Mouse (Mus musculus) stomach, embryonic 15.5 days (tissue): Measurements from ENCODE around the gene Gm49383. TPM values are rescaled to one million over a fixed set of nuclear protein-coding genes. Genes with fewer than 3 reads are reported as not detected.
A peak's percentile ranks its signal among the peaks of the same experiment; 100 is the strongest.
"Not testable (repeated sequence)": the region's sequence is repeated elsewhere in the genome, so short reads cannot be mapped to it uniquely, and the experiment has no call there.

Experiments used
- ATAC-seq: fragments of 200-750 bp; cut with Nextera tagmentation; 2 replicates; pipeline ENCODE4 v1.8.0; 2017; ENCODE audit warnings: low read depth, moderate number of reproducible peaks, moderate TSS enrichment; ENCODE audit not compliant: insufficient read depth, low FRiP score
- H3K27ac ChIP-seq: fragments of 300-500 bp; sonication (generic); 2 replicates; pipeline ENCODE4 v1.5.1; 2015; ENCODE audit warnings: mild to moderate bottlenecking, inconsistent platforms
- H3K27me3 ChIP-seq: fragments of 300-500 bp; sonication (generic); replicated peaks from 2 replicates; pipeline ENCODE4 v1.6.1; 2015; ENCODE audit warnings: inconsistent platforms
- H3K36me3 ChIP-seq: fragments of 300-500 bp; sonication (generic); 2 replicates; pipeline ENCODE4 v1.6.1; 2015; ENCODE audit warnings: inconsistent platforms
- H3K4me1 ChIP-seq: fragments of 300-500 bp; sonication (generic); 2 replicates; pipeline ENCODE4 v1.6.1; 2015; ENCODE audit warnings: inconsistent platforms
- H3K4me2 ChIP-seq: fragments of 300-500 bp; sonication (generic); 2 replicates; pipeline ENCODE4 v1.6.1; 2015; ENCODE audit warnings: mild to moderate bottlenecking, inconsistent platforms
- H3K4me3 ChIP-seq: fragments of 300-500 bp; sonication (generic); replicated peaks from 2 replicates; pipeline ENCODE4 v1.5.1; 2015; ENCODE audit warnings: inconsistent platforms
- H3K9ac ChIP-seq: fragments of 300-500 bp; sonication (generic); 2 replicates; pipeline ENCODE4 v1.6.1; 2015; ENCODE audit warnings: inconsistent platforms
- H3K9me3 ChIP-seq: fragments of 300-500 bp; sonication (generic); 2 replicates; pipeline ENCODE4 v1.6.1; 2016; ENCODE audit warnings: inconsistent platforms
- WGBS: fragments of 180-500 bp; shearing (Covaris S2); methylation state at CpG from one replicate; pipeline ENCODE4 v1.1.7; 2015; 5-methylcytosine and 5-hydroxymethylcytosine counted together
- polyA plus RNA-seq: library from polyadenylated mRNA; unstranded; fragments of >200 nt; fragmentation: Nextera tagmentation; extraction: Ambion mirVana; gene quantifications from 2 replicates; pipeline ENCODE4 v1.2.1, GENCODE M21; 2015

Gm49383 gene
- polyA plus RNA-seq, 1 experiment from 2014 or later: 26.4 TPM

- WGBS: 83% methylated on average over 3 of the region's 3 CpGs
- Histone ChIP-seq H3K36me3 (peaks cover 12% of the 10 kb centered on the region; the same call in 1 of the 2 replicates), H3K27me3 (no peaks in the 10 kb centered on the region), H3K4me3 (no peak overlapping the region), H3K4me2 (no peak overlapping the region), H3K27ac (no peak overlapping the region), H3K4me1 (no peaks in the 10 kb centered on the region), H3K9ac (no peak overlapping the region), H3K9me3 (no peaks in the 10 kb centered on the region)
- ATAC-seq: no peak
These were observed 19.4 kb downstream of the Gm49383 start for GRCm38 (mm10) chr12:69177526-69177925.

DNA sequence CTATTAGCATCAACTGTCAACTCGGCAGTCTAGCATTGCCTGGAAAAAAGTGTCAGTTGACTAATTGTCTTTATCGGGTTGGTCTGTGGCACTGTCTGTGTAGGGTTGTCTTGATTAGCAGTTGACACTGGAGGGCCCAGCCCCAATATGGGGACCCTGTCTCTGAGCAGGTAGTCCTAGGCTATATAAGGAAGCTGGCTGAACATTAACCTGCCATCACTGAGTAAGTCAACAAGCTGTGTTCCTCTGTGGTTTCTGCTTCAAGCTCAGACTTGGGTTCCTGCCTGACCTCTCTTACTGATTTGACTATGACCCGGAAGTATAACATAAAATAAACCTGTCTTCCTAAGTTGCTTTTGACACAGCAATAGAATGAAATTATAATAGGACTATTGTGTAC, 20.9 kb downstream of the Gm49383 start:
- 84% methylated on average over 3 of the region's 3 CpGs for WGBS
- no peaks in the 10 kb centered on the region for H3K9me3 ChIP-seq
- H3K27me3 ChIP-seq: no peaks in the 10 kb centered on the region
- H3K9ac ChIP-seq: no peak overlapping the region
- ATAC-seq: peak; percentile 53; the same call in 1 of the 2 replicates
- H3K4me1 ChIP-seq: no peaks in the 10 kb centered on the region
- no peak overlapping the region for H3K27ac ChIP-seq
- no peak overlapping the region for H3K4me2 ChIP-seq
- no peak overlapping the region for H3K4me3 ChIP-seq
- 0 out of 2 replicates have a peak, but pooled peaks cover 6% of the 10 kb centered on the region for H3K36me3 ChIP-seq

DNA sequence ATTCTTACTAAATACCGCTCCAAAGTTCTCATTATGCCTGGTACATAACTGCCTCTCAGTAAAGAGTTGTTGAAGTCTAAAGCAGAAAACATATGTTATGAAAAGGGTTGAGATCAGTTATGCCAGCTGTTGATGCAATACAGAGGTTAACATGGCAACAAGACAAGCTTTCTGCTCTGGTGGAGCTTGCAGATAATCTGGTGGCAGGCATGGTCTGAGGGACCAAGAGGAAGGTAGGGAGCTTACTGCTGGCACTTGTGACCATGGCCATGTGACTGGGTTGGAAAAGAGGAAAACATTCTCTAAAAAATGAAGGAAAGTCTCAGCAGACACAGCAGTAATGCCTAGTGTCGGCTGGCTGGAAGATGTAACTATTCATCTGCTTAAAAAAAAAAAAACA, 25.6 kb downstream of the Gm49383 start:
- H3K9me3 ChIP-seq: no peaks in the 10 kb centered on the region
- H3K36me3 ChIP-seq: 0 out of 2 replicates have a peak, but pooled peaks cover 6% of the 10 kb centered on the region
- H3K27me3 ChIP-seq: no peaks in the 10 kb centered on the region
- H3K9ac ChIP-seq: no peak overlapping the region
- WGBS: 96% methylated on average over 2 of the region's 2 CpGs
- no peak overlapping the region for H3K4me2 ChIP-seq
- no peak overlapping the region for H3K4me3 ChIP-seq
- no peak overlapping the region for H3K27ac ChIP-seq
- no peak for ATAC-seq
- H3K4me1 ChIP-seq: no peaks in the 10 kb centered on the region

GRCm38 (mm10) chr12:69168461-69169106, 28.3 kb downstream of the Gm49383 start, which contains the start of gene Lrr1:
Lrr1 (plus strand) TSS chr12:69168814.
- Histone ChIP-seq H3K27me3 (no peaks in the 10 kb centered on the region), H3K4me3 (peak within 1 kb of the TSS; percentile 94), H3K9ac (peak within 1 kb of the TSS; percentile 55), H3K4me1 (no peaks in the 10 kb centered on the region), H3K9me3 (no peaks in the 10 kb centered on the region), H3K36me3 (no peaks in the 10 kb centered on the region), H3K27ac (peak within 1 kb of the TSS; percentile 77; the same call in 1 of the 2 replicates), H3K4me2 (peak within 1 kb of the TSS; percentile 86)
- ATAC-seq: peak; percentile 87
- under 1% methylated on average over 40 of the region's 40 CpGs for WGBS

- 9% methylated on average over 18 of the region's 18 CpGs for WGBS
- ATAC-seq: peak; percentile 15; the same call in 1 of the 2 replicates
These were observed 29.0 kb downstream of the Gm49383 start for GRCm38 (mm10) chr12:69167656-69168460.

GRCm38 (mm10) chr12:69166861-69167581, 29.9 kb downstream of the Gm49383 start:
- not testable (repeated sequence) for H3K27me3 ChIP-seq, H3K27ac ChIP-seq, H3K36me3 ChIP-seq, H3K9ac ChIP-seq, ATAC-seq, H3K9me3 ChIP-seq, H3K4me3 ChIP-seq, H3K4me1 ChIP-seq, H3K4me2 ChIP-seq
- WGBS: 71% methylated on average over 8 of the region's 8 CpGs

More at GRCm38 (mm10) chr12:69167656-69168460, 29.0 kb downstream of the Gm49383 start:
- Histone ChIP-seq H3K9ac (peak overlapping the region; percentile 55), H3K4me3 (peak overlapping the region; percentile 94), H3K4me2 (peak overlapping the region; percentile 86), H3K27ac (0 out of 2 replicates have a peak overlapping the region, but pooled peaks have one; percentile 77), H3K36me3 (no peaks in the 10 kb centered on the region), H3K27me3 (no peaks in the 10 kb centered on the region), H3K4me1 (no peaks in the 10 kb centered on the region), H3K9me3 (no peaks in the 10 kb centered on the region)

- ATAC-seq: peak; percentile 67
- Histone ChIP-seq H3K27me3 (no peaks in the 10 kb centered on the region), H3K4me2 (no peak overlapping the region), H3K4me3 (no peak overlapping the region), H3K4me1 (no peaks in the 10 kb centered on the region), H3K27ac (no peak overlapping the region), H3K9me3 (no peaks in the 10 kb centered on the region), H3K9ac (no peak overlapping the region), H3K36me3 (no peaks in the 10 kb centered on the region)
- 42% methylated on average over 3 of the region's 3 CpGs for WGBS
These were observed 32.0 kb downstream of the Gm49383 start for GRCm38 (mm10) chr12:69164904-69165303.

DNA sequence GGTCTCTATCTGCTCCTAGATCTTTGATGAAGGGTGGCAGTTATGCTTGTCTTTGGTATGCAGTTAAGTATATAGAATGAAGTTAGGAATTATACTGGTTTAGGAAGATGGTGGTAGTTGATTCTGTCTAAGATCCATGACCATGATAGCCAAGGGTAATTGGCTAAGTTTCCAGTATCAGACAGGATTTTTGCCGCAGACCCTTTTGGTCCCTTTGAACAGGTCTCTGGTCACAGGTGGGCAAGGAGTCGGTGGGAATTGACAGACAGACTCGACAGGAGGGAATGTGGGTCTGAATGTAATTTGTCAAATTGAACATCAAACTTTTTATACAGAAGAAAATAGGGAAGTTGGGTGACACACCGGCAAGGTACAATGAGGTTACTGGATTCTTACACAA, 33.3 kb downstream of the Gm49383 start:
- not testable (repeated sequence) for ATAC-seq

GRCm38 (mm10) chr12:69160677-69161076, 36.2 kb downstream of the Gm49383 start:
- 77% methylated on average over 2 of the region's 2 CpGs for WGBS

More for the DNA sequence above, 33.3 kb downstream of the Gm49383 start:
- not testable (repeated sequence) for H3K27me3 ChIP-seq, H3K9ac ChIP-seq, H3K4me3 ChIP-seq, H3K9me3 ChIP-seq, H3K4me2 ChIP-seq, H3K27ac ChIP-seq, H3K36me3 ChIP-seq, H3K4me1 ChIP-seq
- 78% methylated on average over 4 of the region's 4 CpGs for WGBS

GRCm38 (mm10) chr12:69159578-69159940, 37.3 kb downstream of the Gm49383 start:
- Histone ChIP-seq H3K4me2 (peak overlapping the region; percentile 35; the same call in 1 of the 2 replicates), H3K27me3 (no peaks in the 10 kb centered on the region), H3K9ac (no peak overlapping the region), H3K36me3 (peaks cover 5% of the 10 kb centered on the region; the same call in 1 of the 2 replicates), H3K4me1 (0 out of 2 replicates have a peak, but pooled peaks cover 3% of the 10 kb centered on the region), H3K4me3 (peak overlapping the region; percentile 73; the same call in 1 of the 2 replicates), H3K9me3 (no peaks in the 10 kb centered on the region), H3K27ac (no peak overlapping the region; the same call in 1 of the 2 replicates)
- ATAC-seq: no peak
- WGBS: 3% methylated on average over 9 of the region's 9 CpGs

More at GRCm38 (mm10) chr12:69160677-69161076, 36.2 kb downstream of the Gm49383 start:
- not testable (repeated sequence) for ATAC-seq, H3K27ac ChIP-seq, H3K9me3 ChIP-seq, H3K9ac ChIP-seq, H3K4me1 ChIP-seq, H3K27me3 ChIP-seq, H3K4me3 ChIP-seq, H3K4me2 ChIP-seq, H3K36me3 ChIP-seq

GRCm38 (mm10) chr12:69158765-69159577, 37.9 kb downstream of the Gm49383 start, which contains the start of gene Rps29:
Rps29 (minus strand) TSS chr12:69159186.
- peak within 1 kb of the TSS; percentile 57 for H3K4me2 ChIP-seq
- peak within 1 kb of the TSS; percentile 73 for H3K4me3 ChIP-seq
- H3K9ac ChIP-seq: peak within 1 kb of the TSS; percentile 86
- not testable (repeated sequence) for H3K4me1 ChIP-seq, H3K27me3 ChIP-seq, H3K36me3 ChIP-seq, H3K9me3 ChIP-seq
- peak; percentile 99 for ATAC-seq
- under 1% methylated on average over 59 of the region's 68 CpGs for WGBS
- H3K27ac ChIP-seq: peak within 1 kb of the TSS; percentile 93
